Mouse (Mus musculus): ENCODE results near the gene Fscn2. TPM values are rescaled to one million over a fixed set of nuclear protein-coding genes. Genes with fewer than 3 reads are reported as not detected.

Gene Fscn2
- polyA plus RNA-seq, 1 experiment from 2014 or later: 0.64 TPM

DNA sequence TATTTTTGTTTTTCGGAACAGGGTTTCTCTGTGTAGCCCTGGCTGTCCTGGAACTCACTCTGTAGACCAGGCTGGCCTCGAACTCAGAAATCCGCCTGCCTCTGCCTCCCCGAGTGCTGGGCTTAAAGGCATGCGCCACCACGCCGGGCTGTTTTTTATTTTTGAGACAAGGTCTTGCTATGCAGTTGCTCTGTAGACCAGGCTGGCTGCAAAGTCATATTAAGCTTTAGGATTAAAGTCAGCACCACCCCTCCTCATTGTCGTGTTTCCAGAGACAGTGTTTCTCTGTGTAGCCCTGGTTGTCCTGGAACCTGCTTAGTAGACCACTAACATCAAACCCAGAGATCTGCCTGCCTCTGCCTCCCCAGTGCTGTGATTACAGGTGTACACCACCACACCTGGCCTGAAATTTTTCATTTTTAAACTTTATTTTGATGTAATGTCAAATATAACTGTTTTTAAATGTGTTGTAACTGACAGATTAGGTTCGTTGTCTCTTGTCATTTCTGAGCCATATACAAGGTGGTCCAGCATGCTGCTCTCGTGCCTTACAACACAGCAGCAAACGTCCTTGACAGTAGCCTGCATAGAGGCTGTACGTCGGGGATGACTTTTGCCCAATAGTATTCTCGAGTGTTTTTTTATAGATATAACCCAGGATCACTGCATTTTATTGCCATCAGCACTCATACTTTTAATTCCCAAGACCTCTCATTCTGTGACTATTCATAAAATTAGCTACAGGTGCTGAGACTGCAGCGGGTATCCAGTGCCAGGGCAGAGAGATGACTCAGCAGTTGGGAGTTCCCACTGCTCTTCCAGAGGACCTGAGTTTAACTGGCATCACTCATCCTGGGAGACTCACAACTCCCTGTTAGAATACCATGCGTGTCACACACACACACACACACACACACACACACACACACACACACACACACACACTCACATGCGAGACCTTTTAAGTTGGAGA is 6.7 kb upstream of the Fscn2 start:
- no peaks in the 10 kb centered on the region for H3K9me3 ChIP-seq (ENCODE audit: control insufficient read depth, low read length)
- no peak overlapping the region for H3K9ac ChIP-seq (ENCODE audit: low read length)
- H3K27me3 ChIP-seq (ENCODE audit: control insufficient read depth, insufficient read depth, low read depth, low read length): no peaks in the 10 kb centered on the region
- 82% methylated on average over 17 of the region's 17 CpGs for WGBS
- peaks cover 64% of the 10 kb centered on the region for H3K4me1 ChIP-seq (replicated peaks; ENCODE audit: control insufficient read depth, insufficient read depth, low read length)
- H3K27ac ChIP-seq (ENCODE audit: low read length): peak overlapping the region; percentile 45; the same call in 1 of the 2 replicates
- H3K4me2 ChIP-seq (ENCODE audit: low read depth, low read length): no peak overlapping the region
- no peak for ATAC-seq (ENCODE audit: low read depth)
- H3K36me3 ChIP-seq (ENCODE audit: control insufficient read depth, insufficient read depth, low read length): no peaks in the 10 kb centered on the region; the same call in 1 of the 2 replicates
- no peak overlapping the region for H3K4me3 ChIP-seq (ENCODE audit: low read length)

DNA sequence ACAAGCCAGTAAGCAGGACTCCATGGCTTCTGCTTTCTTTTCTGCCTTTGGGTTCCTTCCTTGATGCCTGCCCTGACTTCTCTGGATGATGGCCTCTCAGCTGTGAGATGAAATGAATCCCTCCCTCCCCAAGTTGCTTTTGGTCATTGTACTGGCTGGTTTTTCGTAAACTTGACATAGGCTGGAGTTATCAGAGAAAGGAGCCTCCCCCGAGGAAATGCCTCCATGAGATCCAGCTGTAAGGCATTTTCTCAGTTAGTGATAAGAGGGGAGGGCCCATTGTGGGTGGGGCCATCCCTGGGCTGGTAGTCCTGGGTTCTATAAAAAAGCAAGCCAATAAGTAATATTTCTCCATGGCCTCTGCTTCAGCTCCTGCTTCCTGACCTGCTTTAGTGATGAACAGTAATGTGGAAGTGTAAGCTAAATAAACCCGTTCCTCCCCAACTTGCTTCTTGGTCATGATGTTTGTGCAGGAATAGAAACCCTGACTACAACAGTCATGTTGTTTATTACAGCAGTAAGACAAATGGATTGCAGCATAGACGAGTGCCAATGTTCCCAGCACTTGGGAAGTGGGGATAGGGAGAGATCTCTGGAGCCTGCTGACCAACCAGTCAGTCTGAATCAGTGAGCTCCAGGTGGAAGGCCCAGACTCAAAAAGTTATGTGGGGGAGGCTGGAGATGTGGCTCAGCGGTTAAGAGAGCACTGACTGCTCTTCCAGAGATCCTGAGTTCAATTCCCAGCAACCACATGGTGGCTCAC is 5.9 kb upstream of the Fscn2 start:
- Histone ChIP-seq H3K27me3 (ENCODE audit: control insufficient read depth, insufficient read depth, low read depth, low read length) (no peaks in the 10 kb centered on the region), H3K36me3 (ENCODE audit: control insufficient read depth, insufficient read depth, low read length) (no peaks in the 10 kb centered on the region; the same call in 1 of the 2 replicates), H3K9me3 (ENCODE audit: control insufficient read depth, low read length) (no peaks in the 10 kb centered on the region), H3K4me2 (ENCODE audit: low read depth, low read length) (no peak overlapping the region), H3K4me1 (replicated peaks; ENCODE audit: control insufficient read depth, insufficient read depth, low read length) (peaks cover 71% of the 10 kb centered on the region), H3K9ac (ENCODE audit: low read length) (no peak overlapping the region), H3K4me3 (ENCODE audit: low read length) (no peak overlapping the region), H3K27ac (ENCODE audit: low read length) (peak overlapping the region; percentile 45; the same call in 1 of the 2 replicates)
- WGBS: 34% methylated on average over 5 of the region's 5 CpGs
- no peak for ATAC-seq (ENCODE audit: low read depth)

- H3K27ac ChIP-seq (ENCODE audit: low read length): peak overlapping the region; percentile 31; the same call in 1 of the 2 replicates
- H3K4me2 ChIP-seq (ENCODE audit: low read depth, low read length): no peak overlapping the region
- no peaks in the 10 kb centered on the region for H3K27me3 ChIP-seq (ENCODE audit: control insufficient read depth, insufficient read depth, low read depth, low read length)
- H3K9me3 ChIP-seq (ENCODE audit: control insufficient read depth, low read length): no peaks in the 10 kb centered on the region
- 68% methylated on average over 15 of the region's 15 CpGs for WGBS
- H3K4me1 ChIP-seq (replicated peaks; ENCODE audit: control insufficient read depth, insufficient read depth, low read length): peaks cover 65% of the 10 kb centered on the region
- no peaks in the 10 kb centered on the region; the same call in 1 of the 2 replicates for H3K36me3 ChIP-seq (ENCODE audit: control insufficient read depth, insufficient read depth, low read length)
- H3K9ac ChIP-seq (ENCODE audit: low read length): no peak overlapping the region
- H3K4me3 ChIP-seq (ENCODE audit: low read length): no peak overlapping the region
- ATAC-seq (ENCODE audit: low read depth): no peak
Observed at GRCm38 (mm10) chr11:120356319-120356840, 5.0 kb upstream of the Fscn2 start.

GRCm38 (mm10) chr11:120356900-120357299 is 4.4 kb upstream of the Fscn2 start:
- H3K27ac ChIP-seq (ENCODE audit: low read length): peak overlapping the region; percentile 87
- H3K9me3 ChIP-seq (ENCODE audit: control insufficient read depth, low read length): no peaks in the 10 kb centered on the region
- ATAC-seq (ENCODE audit: low read depth): no peak
- H3K4me3 ChIP-seq (ENCODE audit: low read length): no peak overlapping the region
- no peaks in the 10 kb centered on the region for H3K27me3 ChIP-seq (ENCODE audit: control insufficient read depth, insufficient read depth, low read depth, low read length)
- H3K4me1 ChIP-seq (replicated peaks; ENCODE audit: control insufficient read depth, insufficient read depth, low read length): peaks cover 61% of the 10 kb centered on the region
- H3K4me2 ChIP-seq (ENCODE audit: low read depth, low read length): no peak overlapping the region
- H3K36me3 ChIP-seq (ENCODE audit: control insufficient read depth, insufficient read depth, low read length): no peaks in the 10 kb centered on the region
- 94% methylated on average over 4 of the region's 4 CpGs for WGBS
- H3K9ac ChIP-seq (ENCODE audit: low read length): no peak overlapping the region

DNA sequence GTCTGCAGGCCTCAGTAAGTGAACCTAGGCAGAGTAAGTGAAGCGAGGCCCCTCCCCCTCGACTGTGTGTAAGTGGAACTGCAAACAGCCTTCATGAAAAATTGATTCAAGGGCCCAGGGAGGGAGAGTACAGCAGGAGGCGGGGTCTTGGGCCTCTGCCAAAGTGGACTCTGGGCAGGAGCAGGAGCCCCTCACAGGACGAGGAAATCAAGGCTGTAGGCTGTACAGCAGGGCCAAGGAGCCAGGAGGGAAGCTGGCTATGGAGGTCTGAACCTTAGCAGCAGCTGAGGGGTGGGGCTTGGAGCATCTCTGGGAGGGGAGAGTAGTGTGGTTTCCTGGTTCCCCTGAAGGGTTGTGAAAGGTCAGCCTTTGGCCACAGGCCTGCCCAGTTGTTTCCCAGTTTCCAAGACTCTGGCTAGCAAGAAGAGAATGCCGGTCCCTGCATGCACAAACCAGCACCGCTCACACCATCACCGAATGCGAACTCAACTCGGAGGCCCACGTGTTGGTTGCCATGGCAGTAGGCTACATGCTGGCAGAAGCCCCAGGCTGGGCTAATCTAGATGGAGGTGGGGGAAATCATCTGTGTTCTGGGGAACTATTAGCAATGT is 3.4 kb upstream of the Fscn2 start:
- Histone ChIP-seq H3K4me3 (ENCODE audit: low read length) (no peak overlapping the region), H3K36me3 (ENCODE audit: control insufficient read depth, insufficient read depth, low read length) (no peaks in the 10 kb centered on the region), H3K27ac (ENCODE audit: low read length) (peak overlapping the region; percentile 87), H3K4me1 (replicated peaks; ENCODE audit: control insufficient read depth, insufficient read depth, low read length) (peaks cover 51% of the 10 kb centered on the region), H3K27me3 (ENCODE audit: control insufficient read depth, insufficient read depth, low read depth, low read length) (no peaks in the 10 kb centered on the region), H3K4me2 (ENCODE audit: low read depth, low read length) (peak overlapping the region; percentile 12; the same call in 1 of the 2 replicates), H3K9ac (ENCODE audit: low read length) (peak overlapping the region; percentile 40), H3K9me3 (ENCODE audit: control insufficient read depth, low read length) (no peaks in the 10 kb centered on the region)
- peak; percentile 86 for ATAC-seq (ENCODE audit: low read depth)
- WGBS: 4% methylated on average over 10 of the region's 10 CpGs

- H3K36me3 ChIP-seq (ENCODE audit: control insufficient read depth, insufficient read depth, low read length): no peaks in the 10 kb centered on the region
- no peaks in the 10 kb centered on the region for H3K27me3 ChIP-seq (ENCODE audit: control insufficient read depth, insufficient read depth, low read depth, low read length)
- no peaks in the 10 kb centered on the region for H3K9me3 ChIP-seq (ENCODE audit: control insufficient read depth, low read length)
- no peak for ATAC-seq (ENCODE audit: low read depth)
- WGBS: 76% methylated on average over 6 of the region's 6 CpGs
- no peak overlapping the region for H3K27ac ChIP-seq (ENCODE audit: low read length)
- no peak overlapping the region for H3K4me3 ChIP-seq (ENCODE audit: low read length)
- 0 out of 2 replicates have a peak overlapping the region, but pooled peaks have one; percentile 9 for H3K9ac ChIP-seq (ENCODE audit: low read length)
- H3K4me1 ChIP-seq (replicated peaks; ENCODE audit: control insufficient read depth, insufficient read depth, low read length): peaks cover 40% of the 10 kb centered on the region
- H3K4me2 ChIP-seq (ENCODE audit: low read depth, low read length): no peak overlapping the region
Observed at GRCm38 (mm10) chr11:120359391-120359790, 1.9 kb upstream of the Fscn2 start.

- Histone ChIP-seq H3K27ac (ENCODE audit: low read length) (no peak overlapping the region), H3K36me3 (ENCODE audit: control insufficient read depth, insufficient read depth, low read length) (no peaks in the 10 kb centered on the region), H3K4me1 (replicated peaks; ENCODE audit: control insufficient read depth, insufficient read depth, low read length) (peaks cover 40% of the 10 kb centered on the region), H3K9ac (ENCODE audit: low read length) (no peak overlapping the region), H3K9me3 (ENCODE audit: control insufficient read depth, low read length) (no peaks in the 10 kb centered on the region), H3K27me3 (ENCODE audit: control insufficient read depth, insufficient read depth, low read depth, low read length) (no peaks in the 10 kb centered on the region), H3K4me3 (ENCODE audit: low read length) (no peak overlapping the region), H3K4me2 (ENCODE audit: low read depth, low read length) (no peak overlapping the region)
- WGBS: 35% methylated on average over 8 of the region's 8 CpGs
- no peak for ATAC-seq (ENCODE audit: low read depth)
Observed at GRCm38 (mm10) chr11:120360062-120360461, 1.3 kb upstream of the Fscn2 start.

- 89% methylated on average over 5 of the region's 5 CpGs for WGBS
Observed at GRCm38 (mm10) chr11:120360755-120361154, 579 bp upstream of the Fscn2 start.

More at GRCm38 (mm10) chr11:120360755-120361154, 579 bp upstream of the Fscn2 start:
- no peak overlapping the region for H3K9ac ChIP-seq (ENCODE audit: low read length)
- no peaks in the 10 kb centered on the region for H3K36me3 ChIP-seq (ENCODE audit: control insufficient read depth, insufficient read depth, low read length)
- H3K4me1 ChIP-seq (replicated peaks; ENCODE audit: control insufficient read depth, insufficient read depth, low read length): peaks cover 36% of the 10 kb centered on the region
- H3K27ac ChIP-seq (ENCODE audit: low read length): no peak overlapping the region
- H3K4me3 ChIP-seq (ENCODE audit: low read length): no peak overlapping the region
- H3K4me2 ChIP-seq (ENCODE audit: low read depth, low read length): no peak overlapping the region
- no peak for ATAC-seq (ENCODE audit: low read depth)
- H3K27me3 ChIP-seq (ENCODE audit: control insufficient read depth, insufficient read depth, low read depth, low read length): no peaks in the 10 kb centered on the region
- H3K9me3 ChIP-seq (ENCODE audit: control insufficient read depth, low read length): no peaks in the 10 kb centered on the region
